Mouse (Mus musculus) ES-E14 (cell line): ENCODE data around the gene Gm7903.
"Not testable (repeated sequence)": the region's sequence is repeated elsewhere in the genome, so short reads cannot be mapped to it uniquely, and the experiment has no call there.

Experiments used
- HCFC1 ChIP-seq: IDR thresholded peaks from 2 replicates; pipeline ENCODE4 v1.6.1; 2012; ENCODE audit warnings: low read length, inconsistent platforms, borderline replicate concordance; ENCODE audit not compliant: insufficient read depth
- ZNF384 ChIP-seq: IDR thresholded peaks from 2 replicates; pipeline ENCODE4 v1.6.1; 2012; ENCODE audit warnings: low read depth, low read length, inconsistent platforms

DNA sequence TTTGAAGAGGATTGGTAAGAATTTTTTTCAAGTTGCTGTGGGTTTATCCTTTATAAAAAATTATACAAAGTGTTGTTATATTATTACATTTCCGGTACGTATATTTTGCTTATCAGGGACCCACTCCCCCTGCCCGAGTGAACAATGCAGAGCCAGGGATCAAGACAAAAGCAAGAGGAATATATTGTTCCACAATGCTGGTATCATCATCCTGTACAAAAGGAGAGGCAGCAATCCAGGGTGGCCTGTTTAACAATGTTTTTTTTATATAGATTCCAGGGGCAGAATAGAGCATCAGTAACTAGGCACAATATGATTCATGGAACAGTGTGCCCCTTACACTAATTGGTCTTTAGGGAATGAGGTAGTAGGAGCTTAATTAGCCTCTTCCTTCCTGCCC is 30.5 kb downstream of the Gm7903 start:
- TF ChIP-seq HCFC1, ZNF384: not testable (repeated sequence)
